Mouse (Mus musculus) layer of hippocampus, adult 8-10 months (tissue): ENCODE measurements around the gene Il34. TPM values are rescaled to one million over a fixed set of nuclear protein-coding genes. Genes with fewer than 3 reads are reported as not detected.

Experiments
- DNase-seq, 2 experiments: peaks; one replicate each; pipeline ENCODE4 v3.0.0; 2022; ENCODE audit warnings: low spot score in 2 of 2
- total RNA-seq, 4 experiments: library from RNA; stranded (reverse); gene quantifications; 2 replicates each; pipeline ENCODE4 v1.2.4; 2022

Gene Il34
- total RNA-seq, 4 experiments from 2014 or later, result 57.8 to 86.8 (median 69.6) TPM

DNA sequence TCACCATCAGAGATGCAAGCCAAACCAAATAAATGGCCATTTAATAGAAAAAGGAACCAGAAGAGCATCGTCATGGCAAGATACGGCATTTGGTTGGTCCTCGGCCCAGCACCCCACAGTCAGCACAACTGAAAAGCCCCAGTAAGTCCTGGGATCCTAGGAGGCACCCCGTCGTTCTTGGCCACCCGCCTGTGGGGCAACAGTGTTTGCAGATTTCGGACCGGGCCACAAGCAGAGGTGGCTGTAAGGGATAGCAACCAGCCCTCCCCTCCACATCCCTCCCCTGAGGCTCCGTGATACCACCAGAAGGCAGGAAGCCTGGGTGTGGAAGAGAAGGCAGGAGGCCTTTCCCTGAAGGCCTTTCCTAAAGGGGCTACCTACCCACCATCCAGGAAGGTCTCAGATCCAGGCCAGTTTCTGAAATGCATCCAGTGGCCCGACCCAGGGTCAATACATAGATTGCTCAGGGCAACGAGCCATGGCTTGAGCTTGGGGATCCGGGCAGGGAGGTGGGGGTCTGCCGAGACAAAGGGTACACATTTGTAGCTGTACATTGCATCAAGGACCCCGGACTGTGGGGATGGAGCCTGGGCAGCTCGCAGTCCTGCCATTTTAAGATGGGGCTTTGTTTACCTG, 63.8 kb downstream of the Il34 start:
- no peak for DNase-seq

DNA sequence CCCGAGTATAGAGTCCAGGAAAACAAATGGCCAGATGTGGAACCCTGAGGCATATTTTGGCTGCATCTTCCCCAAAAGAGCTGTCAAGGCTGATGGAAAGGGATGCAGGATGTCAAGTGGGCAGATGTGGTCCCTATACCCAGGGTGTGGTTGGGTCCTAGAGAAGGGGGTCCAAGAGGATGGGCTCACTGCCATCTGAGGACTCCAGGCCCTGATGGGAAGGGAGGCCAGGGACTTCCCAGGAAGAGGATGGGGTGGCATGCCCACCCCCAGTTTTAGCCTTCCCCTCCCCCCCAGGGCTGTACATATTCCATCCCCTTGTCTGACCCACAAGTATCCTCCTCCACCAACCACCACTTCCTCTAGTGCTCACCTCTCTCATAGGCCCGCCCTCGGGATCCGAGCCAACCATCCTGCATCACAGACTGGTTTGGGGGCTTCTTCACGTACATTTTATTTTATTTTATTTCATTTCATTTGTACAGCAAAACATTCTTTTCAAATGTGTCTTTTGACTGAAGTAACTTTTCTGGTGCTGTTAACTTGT, 65.0 kb downstream of the Il34 start:
- no peak for DNase-seq

DNA sequence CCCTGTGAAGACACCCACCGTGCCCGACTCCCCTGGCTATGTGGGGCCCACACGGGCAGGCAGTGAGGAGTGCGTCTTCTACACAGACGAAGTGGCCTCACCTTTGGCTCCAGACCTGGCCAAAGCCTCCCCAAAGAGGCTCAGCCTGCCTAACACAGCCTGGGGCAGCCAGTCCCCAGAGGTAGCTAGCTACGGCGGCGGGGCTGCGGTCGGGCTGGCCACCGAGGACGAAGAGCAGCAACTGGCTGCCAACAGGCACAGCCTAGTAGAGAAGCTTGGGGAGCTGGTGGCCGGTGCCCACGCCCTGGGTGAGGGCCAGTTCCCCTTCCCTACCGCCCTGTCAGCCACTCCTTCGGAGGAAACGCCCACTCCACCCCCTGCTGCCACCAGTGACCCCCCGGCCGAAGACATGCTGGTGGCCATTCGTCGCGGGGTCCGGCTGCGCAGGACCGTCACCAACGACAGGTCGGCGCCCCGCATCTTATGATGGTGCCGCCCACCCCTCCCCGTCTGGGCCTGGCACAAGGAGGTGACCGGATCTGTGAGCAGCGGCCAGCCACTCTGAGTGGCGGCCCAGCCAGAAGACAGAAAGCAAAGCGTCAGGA, 67.0 kb downstream of the Il34 start:
- no peak for DNase-seq

DNA sequence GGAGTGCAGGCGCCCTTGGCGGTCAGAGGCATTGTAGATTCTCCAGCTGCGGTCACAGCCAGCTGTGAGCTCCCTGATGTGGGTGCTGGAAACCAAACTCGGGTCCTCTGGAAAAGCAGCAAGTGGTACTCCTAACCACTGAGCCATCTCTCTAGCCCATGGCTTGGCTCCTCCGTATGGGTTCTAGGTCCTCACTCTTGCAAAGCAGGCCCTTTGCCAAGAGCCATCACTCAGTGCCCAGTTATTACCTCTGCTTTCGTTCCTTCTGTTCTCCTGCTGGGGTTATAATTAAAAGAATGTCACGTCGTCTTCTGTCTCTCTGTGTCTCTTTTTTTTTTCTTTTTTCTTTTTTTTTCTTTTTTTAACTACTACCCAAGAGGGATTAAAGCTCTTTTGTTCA, 72.7 kb downstream of the Il34 start:
- DNase-seq, result no peak

DNA sequence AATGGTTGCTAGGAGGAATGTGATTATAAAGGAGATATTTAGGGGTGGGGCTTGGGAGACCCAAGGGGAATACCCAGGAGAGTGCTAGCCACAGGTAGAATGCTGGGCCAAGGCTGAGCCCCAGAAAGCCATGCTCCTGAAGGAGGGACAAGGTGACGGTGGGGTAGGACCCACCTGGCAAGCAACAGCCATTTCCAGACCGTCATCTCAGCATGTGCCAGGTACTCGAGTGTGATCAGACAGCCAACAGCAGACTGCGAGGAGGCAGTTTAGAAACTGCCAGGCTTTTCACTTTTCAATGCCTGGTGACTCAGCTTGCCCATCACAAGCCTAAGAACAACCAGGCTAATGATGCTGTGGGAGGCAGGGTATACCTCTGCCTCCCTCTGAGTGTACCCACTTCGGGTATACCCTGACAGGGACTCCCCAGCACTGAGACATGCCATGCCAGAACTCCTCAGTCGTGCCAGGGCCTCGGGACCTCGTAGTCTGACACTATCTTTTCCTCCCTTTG, 74.3 kb downstream of the Il34 start:
- DNase-seq, result no peak

DNA sequence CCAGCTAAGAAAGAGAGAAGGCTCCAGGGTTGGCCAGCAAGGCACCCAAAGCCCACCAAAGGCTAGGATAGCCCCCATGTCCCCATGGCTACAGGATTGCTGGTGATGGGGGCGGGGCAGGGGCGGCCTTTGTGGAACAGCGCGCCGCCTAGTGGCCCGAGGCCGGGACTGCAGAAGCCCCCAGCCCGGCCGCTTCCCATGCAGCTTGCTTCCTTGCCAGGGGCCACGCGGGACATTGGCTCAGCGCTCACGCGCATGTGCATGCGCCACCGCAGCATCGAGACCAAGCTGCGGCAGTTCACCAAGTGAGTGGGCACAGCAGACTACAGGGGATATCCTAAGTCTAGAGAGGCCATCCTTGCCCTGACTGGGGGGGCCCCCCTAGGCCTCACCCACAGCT, 78.8 kb downstream of the Il34 start:
- peak in 1 of 2 experiments; percentile 68 for DNase-seq

DNA sequence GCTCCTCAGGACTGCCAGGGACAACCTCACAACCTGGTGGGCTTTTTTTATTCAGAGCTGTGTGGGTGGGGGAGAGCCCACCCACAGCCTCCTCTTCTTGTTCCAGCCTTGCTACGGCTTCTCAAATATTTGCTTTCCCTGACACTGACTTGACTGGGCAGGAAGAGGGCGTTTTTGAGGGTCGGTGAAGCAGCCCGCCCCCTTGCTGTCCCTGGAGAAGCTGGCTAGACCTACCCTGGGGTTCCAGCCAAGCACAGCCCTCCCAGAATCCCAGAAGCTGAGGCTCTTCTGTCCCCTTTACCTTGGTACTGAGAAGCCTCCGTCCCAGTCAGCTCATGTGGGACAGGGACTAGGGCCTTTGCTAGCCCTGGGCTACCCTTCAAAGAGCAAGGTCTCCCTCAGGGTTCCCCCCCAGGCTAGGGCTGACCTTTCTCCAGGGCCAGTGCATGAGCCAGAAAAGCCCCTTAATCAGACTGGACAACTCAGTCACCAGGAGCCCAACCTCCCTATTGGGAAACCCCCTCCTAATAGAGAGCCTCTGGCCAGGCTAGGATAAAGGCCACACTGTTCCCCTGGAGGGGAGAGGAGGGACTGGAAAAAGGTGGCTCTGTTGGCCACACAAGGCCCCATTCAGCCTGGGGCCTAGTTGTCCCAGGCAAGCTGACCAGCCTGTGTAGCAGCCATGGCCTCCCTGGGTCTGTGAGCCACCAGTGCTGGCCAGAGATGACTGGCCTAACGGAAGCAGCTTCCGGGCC, 80.5 kb downstream of the Il34 start:
- DNase-seq, result peak; percentile 73 to 86

DNA sequence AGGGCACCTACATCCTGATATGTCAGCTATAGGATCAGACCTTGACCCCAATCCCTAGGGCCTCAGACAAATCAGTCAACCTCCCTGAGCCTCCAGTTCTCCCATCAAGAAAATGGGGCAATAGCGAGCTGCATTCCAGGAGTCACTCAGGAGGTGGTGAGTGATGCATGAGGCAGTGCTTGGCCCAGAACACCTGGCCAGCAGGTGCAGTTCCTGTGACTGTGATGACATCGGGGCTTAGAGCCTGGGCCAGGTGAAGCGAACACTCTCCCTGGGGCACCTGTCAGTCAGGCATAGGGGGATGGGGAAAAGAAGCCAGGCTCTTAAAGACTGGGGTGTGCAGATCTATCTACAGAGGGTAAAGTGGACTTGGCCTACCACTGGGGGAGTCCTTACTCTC, 81.2 kb downstream of the Il34 start:
- no peak for DNase-seq

DNA sequence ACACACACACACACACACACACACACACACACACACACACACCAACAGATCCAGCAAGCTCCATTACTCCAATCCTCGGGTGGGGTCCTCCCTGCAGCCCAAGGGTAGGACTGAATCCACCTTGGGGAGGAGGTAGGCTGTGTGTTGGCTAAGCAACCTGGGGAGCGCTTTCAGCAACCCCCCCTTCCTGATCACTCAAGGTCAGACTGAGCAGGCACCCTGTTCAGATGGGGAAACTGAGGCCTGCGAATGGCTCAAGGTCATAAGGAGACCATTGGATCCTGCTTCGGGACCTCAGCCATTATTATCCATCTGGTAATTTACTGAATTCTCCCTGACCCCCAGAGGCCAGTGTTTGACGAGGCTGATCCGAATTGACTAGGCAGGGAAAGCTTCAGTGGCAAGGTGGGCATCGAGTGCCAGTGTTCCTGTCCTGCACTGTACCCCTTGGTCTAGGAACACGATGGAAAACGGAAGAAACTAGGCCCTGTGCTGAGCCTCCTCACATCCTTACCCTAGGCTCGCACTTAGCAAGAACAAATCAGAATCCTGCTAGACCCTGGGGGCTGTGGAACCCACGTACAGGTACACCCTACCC, 83.2 kb downstream of the Il34 start:
- no peak for DNase-seq

DNA sequence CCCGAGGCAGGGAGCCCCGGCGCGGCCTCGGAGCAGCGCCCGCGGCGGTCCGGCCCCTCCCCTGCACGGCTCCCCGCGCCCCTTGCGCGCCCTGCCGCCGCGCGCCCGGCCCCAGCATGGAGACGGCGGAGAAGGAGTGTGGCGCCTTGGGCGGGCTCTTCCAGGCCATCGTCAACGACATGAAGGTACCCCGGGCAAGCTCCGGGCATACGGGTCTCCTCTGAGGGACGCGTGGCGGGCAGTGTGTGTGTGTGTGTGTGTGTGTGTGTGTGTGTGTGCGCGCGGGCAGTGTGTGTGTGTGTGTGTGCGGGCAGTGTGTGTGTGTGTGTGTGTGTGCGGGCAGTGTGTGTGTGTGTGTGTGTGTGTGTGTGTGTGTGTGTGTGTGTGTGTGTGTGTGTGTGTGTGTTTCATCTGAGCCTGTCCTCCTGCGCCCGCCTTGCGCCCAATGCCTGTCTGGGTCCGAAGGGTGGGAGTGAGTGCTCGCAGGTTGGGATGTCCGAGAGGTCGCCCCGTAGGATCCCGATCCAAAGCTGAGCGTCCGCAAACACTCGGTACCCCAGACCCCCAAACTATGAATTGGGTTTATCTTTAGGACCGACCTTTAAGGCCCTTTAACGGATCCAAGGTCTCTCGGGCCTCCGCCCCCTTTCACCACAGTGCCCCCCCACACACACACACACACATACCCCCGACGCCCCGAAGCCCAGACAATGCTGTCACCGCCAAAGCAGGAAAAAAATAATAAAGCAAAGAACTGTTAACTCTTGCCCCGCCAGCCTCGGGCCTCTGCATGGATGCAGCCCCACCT, 83.9 kb downstream of the Il34 start:
- no peak for DNase-seq

DNA sequence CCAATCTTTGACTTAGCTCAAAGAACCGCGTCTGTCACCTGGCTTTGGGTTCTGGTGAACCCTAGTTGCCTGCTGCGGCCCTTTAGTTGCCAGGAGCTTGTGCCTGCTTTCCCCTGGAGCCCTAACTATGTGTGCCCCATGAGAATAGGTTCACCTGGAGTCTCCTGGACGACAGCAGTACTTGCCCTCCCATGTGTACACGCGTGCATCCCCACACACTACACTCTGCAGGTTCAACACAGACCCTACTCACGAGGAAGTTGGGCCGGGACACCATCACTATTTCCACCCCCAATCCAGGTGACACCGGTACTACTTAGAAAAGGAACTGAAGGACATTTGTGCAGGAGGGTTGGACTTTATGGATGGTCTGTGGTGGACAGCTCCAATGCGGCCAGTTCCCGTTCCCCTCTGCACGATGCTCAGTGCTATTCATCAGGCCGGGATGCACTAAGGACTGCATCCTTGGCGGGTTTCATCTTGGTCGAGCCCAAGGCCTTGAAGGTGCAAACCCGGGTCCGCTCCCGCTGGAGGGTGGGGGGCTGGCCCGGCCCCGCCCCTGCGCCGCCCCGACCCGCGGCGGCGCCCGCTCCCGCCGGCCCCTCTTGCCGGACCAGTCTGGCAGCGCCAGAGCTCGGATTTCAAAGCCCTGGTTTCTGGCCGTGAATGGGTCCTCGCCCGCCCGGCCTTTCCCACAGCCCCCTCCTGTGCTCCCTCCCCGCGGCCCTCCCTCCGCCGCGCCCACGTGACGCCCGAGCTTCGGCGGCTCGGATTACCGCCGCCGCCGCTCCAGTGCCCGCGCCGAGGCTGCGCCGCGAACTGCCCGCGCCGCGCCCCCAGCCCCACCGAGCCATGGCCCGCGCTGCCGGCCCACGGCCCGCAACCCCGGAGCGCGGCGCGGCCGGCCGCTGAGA, 84.8 kb downstream of the Il34 start, which contains the start of gene Mtss1l:
Gene Mtss1l (plus strand): TSS at position 792 of the 914 bp plus-strand sequence.
- peak; percentile 72 to 74 for DNase-seq

DNA sequence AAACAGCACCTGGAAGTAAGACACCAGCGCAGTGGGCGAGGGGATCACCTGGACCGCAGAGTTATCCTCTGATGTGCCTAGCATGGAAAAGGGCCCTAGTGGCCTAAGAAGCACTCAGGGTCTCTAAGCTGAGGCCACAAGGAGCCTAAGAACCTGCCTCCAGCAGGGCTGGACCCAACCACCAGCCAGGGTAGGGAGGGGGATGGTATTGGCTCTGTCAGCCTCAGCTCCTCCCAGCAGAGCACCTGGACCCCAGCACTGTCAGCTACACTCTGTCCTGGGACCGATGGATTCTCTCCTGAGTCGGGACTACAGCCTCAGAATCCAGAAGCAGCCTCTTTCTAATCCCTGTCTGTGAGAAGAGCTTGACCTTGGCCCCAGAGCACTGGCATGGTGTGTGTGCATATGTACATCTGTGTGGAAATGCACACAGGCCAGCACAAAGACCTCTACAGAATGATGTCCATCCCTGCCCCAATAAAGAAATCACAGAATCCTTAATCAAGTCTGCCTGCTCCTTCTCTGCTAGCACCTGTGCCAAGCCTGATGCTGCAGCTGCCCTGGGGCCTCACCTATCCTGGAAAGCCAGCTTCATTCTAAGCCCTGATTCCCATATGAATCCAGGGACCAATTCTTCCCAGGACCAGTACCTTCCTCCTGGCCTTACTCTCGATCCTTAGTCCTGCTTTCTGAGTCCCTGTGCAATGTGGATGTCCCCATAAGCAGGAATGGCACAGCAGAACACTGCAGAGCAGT, 85.6 kb downstream of the Il34 start:
- DNase-seq, result no peak

DNA sequence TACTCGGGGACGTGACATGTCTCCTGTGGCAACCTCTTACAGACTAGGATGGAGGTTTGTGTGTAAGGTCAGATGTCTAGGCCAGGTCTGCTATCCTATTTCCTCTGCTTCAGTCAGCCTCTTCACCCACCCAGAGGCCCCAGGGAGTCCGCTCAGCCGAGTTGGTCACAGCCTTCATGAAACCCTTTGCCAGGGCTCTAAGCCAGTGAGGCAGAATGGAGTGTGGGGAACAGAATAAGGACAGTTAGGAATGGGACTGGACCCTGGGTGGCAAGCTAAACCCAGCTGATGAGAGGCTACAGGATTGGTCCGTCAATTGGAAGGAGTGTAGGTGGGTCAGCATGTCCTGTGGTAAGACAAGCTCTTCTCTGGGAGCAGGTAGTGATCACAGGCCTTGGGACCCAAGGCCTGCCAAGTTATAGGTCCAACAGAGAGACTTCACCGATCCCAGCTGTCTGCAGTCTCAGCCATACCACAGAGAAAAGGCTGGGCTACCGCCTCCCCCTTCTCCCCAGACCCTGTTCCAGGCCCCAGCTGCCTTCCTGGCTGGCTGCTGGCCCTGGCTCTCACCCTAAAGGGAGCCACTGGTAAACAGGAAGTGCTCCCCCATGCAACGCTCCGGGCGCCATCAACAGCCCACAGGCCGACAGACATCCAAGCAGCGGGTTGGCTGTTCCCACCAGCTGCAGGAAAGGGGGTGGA, 86.6 kb downstream of the Il34 start:
- DNase-seq, result peak in 1 of 2 experiments; percentile 61

DNA sequence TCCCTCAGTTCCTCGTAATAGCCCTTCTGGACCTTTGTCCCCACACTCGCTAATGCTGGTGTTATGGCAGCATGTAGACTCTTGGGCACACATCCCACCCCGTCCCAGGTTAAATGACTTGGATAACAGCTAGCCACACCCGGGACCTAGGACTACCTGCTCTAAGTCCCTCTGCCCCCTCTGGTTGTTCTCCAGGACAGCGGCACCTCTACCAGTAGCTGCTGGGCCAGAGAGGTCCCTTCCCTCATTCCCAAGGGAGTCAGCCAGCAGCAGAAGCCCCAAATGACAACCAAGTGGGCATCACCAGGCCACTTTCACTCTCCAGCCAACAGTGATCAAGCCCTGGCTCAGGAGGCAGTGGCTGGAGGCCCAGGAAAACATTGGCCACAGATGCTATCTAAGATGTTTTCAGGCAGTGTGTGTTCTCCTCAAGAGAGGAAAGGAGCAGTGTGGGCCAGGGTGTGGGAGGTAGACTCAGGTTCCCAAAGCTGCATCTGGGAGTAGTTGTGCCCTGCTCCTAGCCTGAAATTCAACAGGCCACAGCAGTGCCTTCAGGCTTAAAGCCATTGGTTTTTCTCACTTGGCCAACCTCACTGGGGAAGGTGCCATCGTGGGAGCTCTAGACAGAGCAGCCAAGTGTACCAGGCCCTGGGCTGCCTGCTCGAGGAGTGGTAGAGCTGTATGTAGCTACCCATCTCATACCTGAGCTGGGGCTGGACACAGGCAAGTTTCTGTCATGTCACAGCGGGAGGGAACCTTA, 87.3 kb downstream of the Il34 start:
- no peak for DNase-seq

DNA sequence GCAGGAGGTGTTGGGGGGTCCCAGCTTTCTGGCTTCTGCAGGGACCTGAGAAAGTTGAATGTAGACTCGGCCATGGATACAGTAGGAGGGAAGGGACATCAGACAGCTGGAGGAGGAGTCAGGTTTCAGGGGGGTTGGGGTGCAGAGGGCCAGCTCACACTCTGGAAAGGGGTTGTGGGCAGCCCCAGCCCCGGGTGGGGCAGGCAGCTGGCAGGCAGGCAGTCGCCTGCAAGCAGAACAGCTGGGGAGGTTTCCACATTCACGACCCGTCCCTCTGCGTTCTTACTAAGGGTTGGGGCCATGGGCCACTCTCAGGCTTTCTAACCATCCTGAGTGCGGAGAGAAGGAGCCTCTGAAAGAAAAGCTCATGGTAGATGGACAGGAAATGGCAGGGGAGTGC, 88.6 kb downstream of the Il34 start:
- DNase-seq, result no peak

DNA sequence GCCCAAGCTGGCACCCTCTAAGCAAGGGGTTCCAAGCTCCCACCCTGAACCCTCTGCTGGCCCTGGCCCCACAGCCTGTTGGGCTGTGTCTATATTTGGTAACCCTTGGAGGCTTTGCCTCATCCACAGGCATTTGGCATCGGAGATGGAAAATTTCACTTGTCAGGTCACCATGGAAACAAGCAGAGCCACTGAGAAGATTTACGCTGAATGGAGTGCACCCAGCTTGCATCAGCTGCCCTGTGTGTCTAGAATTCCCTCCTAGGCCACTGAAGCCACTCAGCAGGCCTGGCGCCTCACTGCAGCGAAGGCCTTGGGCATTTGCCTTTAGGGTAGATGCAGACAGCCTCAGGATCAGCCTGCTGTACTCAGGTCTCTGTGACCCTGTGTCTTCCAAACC, 89.6 kb downstream of the Il34 start:
- DNase-seq, result peak; percentile 80 to 87

DNA sequence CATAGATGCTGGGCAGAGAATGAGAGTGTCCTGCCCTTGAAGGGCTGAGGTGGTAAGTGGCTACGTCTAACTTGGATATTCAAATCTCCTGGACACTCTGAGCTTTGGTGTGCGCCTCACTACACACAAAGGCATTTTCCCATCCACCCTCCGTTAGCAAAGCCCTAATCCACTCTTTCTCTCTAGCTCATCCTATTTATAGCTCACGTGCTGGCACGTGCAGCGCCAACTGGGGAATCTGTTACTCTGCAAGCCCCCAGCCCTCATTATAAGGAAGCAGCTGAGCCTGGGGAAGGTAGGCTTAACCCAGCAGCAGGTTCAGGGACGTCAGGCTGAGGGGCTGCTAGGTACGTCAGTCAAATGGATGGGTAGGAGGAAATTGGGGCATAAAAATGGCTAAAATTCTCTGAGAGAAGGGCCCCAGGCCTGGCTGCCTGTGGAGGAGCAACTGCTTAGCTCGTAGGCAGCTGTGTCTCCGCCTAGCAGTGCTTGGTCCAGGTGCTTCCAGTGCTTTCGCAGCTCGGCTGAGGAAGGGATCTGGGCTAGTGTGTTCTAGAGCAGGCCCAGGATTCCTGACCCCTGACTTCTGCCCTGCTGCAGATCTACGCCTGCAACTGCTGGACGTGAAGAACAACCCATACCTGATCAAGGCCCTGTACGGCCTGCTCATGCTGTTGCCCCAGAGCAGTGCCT, 90.8 kb downstream of the Il34 start:
- DNase-seq, result no peak
